Mouse (Mus musculus) spleen, embryonic (tissue): ENCODE results near the gene Polr3b.

Source experiments
- CTCF ChIA-PET: fragments of 350-600 bp; sonication (Branson Sonifier 250); formaldehyde crosslinking; loops from one replicate; lab custom pipeline; 2022; lab: Charles Lee

The Polr3b gene

DNA sequence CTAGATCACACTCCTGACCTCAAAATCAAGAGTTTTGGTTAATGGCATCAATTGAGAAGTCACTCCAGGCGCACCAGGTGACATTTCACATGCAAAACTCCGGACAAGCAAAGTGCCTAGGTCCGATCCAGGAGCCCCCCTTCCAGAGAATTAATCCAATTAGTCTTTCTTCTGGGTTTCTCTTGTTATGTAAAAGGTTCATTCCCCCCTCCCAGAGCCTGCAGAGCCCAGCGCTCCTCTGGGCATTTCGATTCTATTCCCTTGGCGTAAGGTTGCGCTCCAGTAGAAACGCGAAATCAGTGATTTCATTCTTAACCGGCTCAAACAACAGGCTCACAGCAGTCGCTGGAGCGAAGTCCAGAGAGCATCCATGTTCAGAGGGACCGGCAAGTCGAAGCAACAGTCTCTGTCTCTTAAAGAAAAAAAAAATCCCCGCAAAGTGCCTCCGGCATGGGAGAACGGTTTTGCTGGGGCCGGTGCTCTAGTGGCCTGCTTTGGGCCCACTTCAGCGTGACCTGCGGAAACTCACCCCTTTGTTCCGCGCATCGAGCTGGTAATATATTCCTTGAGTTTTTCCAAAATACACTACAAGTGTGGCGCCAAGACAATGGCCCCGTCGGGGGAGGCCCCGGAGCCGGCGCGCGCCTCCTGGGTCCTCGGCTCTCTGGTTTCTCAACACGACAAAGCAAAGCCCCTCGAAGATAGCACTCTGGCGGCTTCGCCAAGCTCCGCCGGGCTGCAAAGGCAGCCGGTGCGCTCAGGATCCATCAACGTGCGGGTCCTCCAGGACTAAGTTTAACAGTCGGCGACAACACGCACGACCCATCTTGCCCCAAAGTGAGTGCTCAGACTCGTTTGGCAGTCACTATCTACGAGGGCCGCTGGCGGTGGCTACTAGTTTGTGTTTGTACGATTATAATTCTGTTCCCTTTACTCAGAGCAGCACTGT lies 136.7 kb downstream of the Polr3b start:
- CTCF ChIA-PET, result no interaction called here

DNA sequence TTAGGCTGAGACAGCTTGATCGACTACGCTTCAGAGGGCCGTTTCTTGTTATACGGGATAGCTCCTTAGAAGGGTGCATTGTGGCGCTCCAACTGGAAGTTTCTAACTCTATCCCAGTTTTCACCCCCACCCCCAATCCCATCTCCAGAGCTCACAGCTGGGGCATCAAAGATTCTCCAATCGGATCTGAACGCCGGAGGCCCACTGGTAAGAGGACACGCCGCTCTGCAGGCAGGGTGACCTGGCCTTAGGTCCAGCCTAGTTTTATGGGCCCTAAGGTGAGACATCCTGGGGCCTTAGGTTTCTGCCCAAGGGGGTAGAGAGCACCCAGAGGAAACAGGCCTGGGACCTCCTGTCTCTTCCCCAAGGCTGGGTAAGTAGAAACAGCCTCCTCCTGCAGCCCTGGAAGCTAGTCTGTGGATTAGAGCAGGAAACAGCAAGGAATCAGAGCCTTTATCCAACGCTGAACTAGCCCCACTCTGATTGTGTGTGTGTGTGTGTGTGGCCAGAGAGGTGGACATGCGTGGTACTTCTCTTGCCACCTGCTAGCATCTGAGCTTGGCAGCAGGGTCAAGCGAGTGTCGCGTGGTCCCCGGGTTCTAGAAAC lies 137.5 kb downstream of the Polr3b start:
- CTCF ChIA-PET, result no interaction called here

DNA sequence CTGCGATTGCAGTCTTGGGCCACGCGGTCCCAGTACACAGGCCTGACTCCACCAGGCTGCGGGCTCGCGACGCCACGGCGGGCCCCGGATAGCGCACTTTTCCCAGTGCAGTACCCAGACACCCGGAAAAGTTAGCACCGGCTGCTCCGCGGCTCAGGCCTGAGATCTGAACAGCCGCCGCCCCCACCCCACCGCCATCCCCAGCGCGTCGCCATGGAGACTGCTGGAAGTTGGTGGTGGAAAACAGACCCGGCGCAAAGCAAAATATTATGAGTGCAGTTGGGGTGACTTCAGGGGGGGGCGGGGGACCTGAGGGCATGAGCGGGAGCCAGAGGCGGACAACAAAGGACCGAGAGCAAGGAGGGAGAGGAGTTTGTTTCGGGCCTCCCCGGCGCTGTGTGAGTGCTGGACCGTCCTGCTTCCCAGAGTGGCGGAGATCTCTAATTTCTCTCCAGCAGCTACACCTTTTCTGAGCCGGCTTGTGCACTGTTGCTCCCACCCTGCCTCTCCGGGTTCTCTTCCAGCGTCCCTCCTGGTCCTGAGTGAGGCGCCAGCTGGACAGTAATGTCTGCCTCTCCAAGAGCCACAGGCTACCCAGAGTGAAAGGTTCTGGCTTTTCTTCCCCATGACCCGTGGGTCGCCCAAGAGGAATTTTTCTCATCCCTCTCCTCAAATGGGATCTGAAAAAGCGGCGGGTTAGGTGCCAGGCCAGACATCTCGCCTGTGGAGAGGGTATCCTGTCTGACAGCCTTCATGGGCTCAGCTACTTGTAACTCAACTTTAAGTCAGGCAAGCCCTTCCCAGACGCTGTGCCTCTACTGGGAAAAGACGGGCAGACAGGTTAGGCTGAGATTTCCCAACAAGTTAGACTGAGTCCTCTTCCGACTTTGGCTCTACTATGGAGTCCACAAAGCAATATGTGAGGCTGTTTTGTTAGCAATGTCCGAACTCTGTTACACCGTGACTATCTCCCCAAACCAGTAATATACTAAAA lies 138.3 kb downstream of the Polr3b start:
- CTCF ChIA-PET, result no interaction called here

DNA sequence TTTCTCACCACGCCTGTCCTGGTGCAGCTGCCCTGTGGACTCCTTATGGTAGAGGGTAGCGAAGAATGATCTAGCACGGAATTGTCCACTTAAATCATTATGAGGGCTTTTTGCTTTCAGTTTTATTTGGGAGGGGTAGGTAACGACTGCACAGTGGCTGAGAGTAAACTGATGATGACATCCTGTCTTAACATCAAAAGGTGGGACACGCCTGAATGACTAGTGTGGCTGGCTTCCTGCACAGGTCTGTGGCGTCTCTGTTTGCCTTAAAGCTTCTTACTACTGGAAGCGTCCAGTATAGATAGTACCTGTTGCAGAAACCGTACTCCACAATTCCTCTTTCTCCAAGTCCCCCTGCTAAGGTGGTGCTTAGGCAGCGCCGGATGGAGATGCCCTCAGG lies 146.7 kb downstream of the Polr3b start:
- CTCF ChIA-PET, result no interaction called here

DNA sequence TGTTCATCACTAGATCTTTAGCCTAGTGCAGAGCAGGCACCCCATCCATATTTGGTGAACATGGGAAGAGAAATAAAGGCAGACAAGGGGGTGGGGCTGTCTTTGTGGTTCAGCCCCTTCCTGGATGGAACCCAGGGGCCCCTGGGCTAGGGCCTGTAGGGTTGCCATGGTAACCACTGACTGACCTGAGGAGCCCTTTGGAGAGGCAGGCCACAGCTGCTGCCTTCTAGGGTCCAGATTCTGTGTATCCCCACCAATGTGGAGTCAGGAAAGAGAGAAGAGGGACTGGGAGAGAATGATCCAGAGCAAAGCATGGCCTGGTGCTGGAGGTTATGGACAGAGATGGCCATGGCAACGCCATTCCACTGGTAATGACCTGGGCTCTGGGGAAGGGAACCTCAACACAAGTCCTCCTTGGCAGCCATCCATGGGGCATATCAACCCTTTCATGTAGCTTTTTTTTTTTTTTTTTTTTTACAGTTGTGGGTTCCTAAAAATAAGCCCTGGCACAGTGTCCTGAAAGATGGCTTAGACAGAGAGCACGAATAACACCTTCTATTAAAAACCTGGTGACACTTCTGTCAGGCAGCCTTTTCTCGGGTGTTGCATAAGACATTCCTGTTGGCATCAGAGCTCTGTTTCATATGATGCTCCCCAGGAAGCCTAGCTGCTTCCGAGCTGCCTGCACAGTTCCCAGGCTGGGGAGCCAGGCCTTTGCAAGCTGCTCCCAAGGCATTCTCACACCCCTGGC lies 150.5 kb downstream of the Polr3b start:
- CTCF ChIA-PET, result interaction anchor here (0.5 kb wide), 2 partner anchors 9 to 54 kb away, joined by 7 to 23 read pairs; no protein-coding TSS in a partner anchor

DNA sequence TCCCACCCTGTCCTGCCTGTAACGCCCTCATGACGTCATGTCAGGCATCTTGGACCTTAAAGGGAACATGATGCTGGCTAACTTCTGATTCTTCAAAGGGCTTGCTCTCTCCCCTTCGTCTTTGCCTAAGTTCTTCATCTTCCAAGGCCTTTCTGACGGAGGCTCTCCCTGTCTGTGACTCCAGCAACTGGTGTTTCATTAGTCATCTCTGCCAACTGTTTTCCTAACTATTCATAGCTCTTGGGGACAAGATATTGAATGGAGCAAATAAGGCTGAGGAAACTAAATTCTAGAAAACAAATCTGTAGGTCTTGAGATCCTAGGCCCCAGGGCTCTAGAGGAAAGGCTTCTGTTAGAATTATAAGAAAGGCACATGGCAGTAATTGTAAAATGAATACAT lies 151.8 kb downstream of the Polr3b start:
- CTCF ChIA-PET, result no interaction called here

DNA sequence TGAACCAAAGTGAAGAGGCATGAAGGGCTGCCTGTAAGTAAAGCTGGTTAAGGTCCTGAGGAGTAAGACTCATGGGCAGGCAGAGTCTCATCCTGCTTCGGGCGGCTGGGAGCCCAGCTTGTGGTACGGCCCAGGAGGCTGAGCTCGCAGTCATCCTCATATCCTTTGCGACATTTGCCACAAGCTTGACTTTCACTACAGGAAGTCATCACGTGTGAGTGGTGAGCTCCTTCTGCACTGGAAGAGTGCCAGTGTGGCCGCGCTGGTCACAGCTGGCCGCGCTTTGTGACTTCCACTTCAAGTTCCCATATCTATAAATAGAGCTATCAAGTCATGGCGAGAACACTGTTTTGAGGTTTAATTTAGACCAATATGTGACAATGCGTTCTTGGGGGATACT lies 152.5 kb downstream of the Polr3b start:
- CTCF ChIA-PET, result no interaction called here
